Mouse (Mus musculus) heart, embryonic 16.5 days (tissue): Measurements from ENCODE around the gene Cetn4. TPM values are rescaled to one million over a fixed set of nuclear protein-coding genes. Genes with fewer than 3 reads are reported as not detected.

ENCODE experiments used
- ATAC-seq: fragments of 200-750 bp; cut with Nextera tagmentation; replicated peaks from 2 replicates; pipeline ENCODE4 v1.8.0; 2017; ENCODE audit warnings: moderate number of reproducible peaks; ENCODE audit not compliant: insufficient read depth, low FRiP score; ENCODE audit errors: extremely low read depth
- H3K27ac ChIP-seq: fragments of 300-500 bp; sonication (generic); 2 replicates; pipeline ENCODE4 v1.5.1; 2014; ENCODE audit warnings: mild to moderate bottlenecking, low read length, control low read depth, moderate library complexity
- H3K27me3 ChIP-seq: fragments of 300-500 bp; sonication (generic); 2 replicates; pipeline ENCODE4 v1.6.1; 2014; ENCODE audit warnings: low read length, mixed read lengths; ENCODE audit not compliant: control insufficient read depth, insufficient read depth
- H3K36me3 ChIP-seq: fragments of 300-500 bp; sonication (generic); 2 replicates; pipeline ENCODE4 v1.6.1; 2014; ENCODE audit not compliant: control insufficient read depth, insufficient read depth
- H3K4me1 ChIP-seq: fragments of 300-500 bp; sonication (generic); 2 replicates; pipeline ENCODE4 v1.6.1; 2014; ENCODE audit warnings: low read length, mixed read lengths; ENCODE audit not compliant: control insufficient read depth, insufficient read depth
- H3K4me2 ChIP-seq: fragments of 300-500 bp; sonication (generic); 2 replicates; pipeline ENCODE4 v1.6.1; 2014; ENCODE audit warnings: low read depth, mild to moderate bottlenecking, control low read depth, low read length
- H3K4me3 ChIP-seq: fragments of 300-500 bp; sonication (generic); 2 replicates; pipeline ENCODE4 v1.5.1; 2014; ENCODE audit warnings: mild to moderate bottlenecking, control low read depth, low read length
- H3K9ac ChIP-seq: fragments of 300-500 bp; sonication (generic); 2 replicates; pipeline ENCODE4 v1.6.1; 2014; ENCODE audit warnings: low read length, control low read depth
- H3K9me3 ChIP-seq: fragments of 300-500 bp; sonication (generic); replicated peaks from 2 replicates; pipeline ENCODE4 v1.6.1; 2016; ENCODE audit warnings: low read length; ENCODE audit not compliant: control insufficient read depth
- WGBS: fragments of 180-500 bp; shearing (Covaris S2); extraction: QIAGEN DNeasy Blood & Tissue Kit; methylation state at CpG from one replicate; pipeline ENCODE4 v1.1.7; 2014; 5-methylcytosine and 5-hydroxymethylcytosine counted together
- polyA plus RNA-seq: library from polyadenylated mRNA; unstranded; fragments of >200 nt; fragmentation: Nextera tagmentation; extraction: Ambion mirVana; gene quantifications from 2 replicates; pipeline ENCODE4 v1.2.1, GENCODE M21; 2015

Cetn4 gene
- polyA plus RNA-seq, 1 experiment from 2014 or later: 1.6 TPM

- no peaks in the 10 kb centered on the region for H3K9me3 ChIP-seq
- H3K27ac ChIP-seq: no peak overlapping the region
- no peaks in the 10 kb centered on the region for H3K27me3 ChIP-seq
- H3K4me2 ChIP-seq: no peak overlapping the region
- 78% methylated on average over 11 of the region's 11 CpGs for WGBS
- no peaks in the 10 kb centered on the region for H3K4me1 ChIP-seq
- ATAC-seq: no peak
- H3K9ac ChIP-seq: no peak overlapping the region
- H3K36me3 ChIP-seq: no peaks in the 10 kb centered on the region
- H3K4me3 ChIP-seq: no peak overlapping the region
Measured at GRCm38 (mm10) chr3:37268338-37268737, 44.2 kb downstream of the Cetn4 start.

- H3K27me3 ChIP-seq: no peaks in the 10 kb centered on the region
- no peak overlapping the region for H3K4me2 ChIP-seq
- no peak for ATAC-seq
- no peaks in the 10 kb centered on the region for H3K9me3 ChIP-seq
- WGBS: 44% methylated on average over 10 of the region's 10 CpGs
- no peak overlapping the region for H3K4me3 ChIP-seq
- H3K27ac ChIP-seq: no peak overlapping the region
- H3K36me3 ChIP-seq: no peaks in the 10 kb centered on the region
- no peak overlapping the region for H3K9ac ChIP-seq
- no peaks in the 10 kb centered on the region for H3K4me1 ChIP-seq
Measured at GRCm38 (mm10) chr3:37259331-37259999, 53.0 kb downstream of the Cetn4 start.

- ATAC-seq: no peak
- Histone ChIP-seq H3K9ac (no peak overlapping the region), H3K4me1 (no peaks in the 10 kb centered on the region), H3K4me3 (no peak overlapping the region), H3K36me3 (no peaks in the 10 kb centered on the region), H3K27ac (no peak overlapping the region), H3K4me2 (no peak overlapping the region), H3K27me3 (no peaks in the 10 kb centered on the region), H3K9me3 (no peaks in the 10 kb centered on the region)
- WGBS: 85% methylated on average over 15 of the region's 15 CpGs
Measured at GRCm38 (mm10) chr3:37257776-37258175, 54.7 kb downstream of the Cetn4 start.

Other genes starting within 250 kb of the Cetn4 start
- 0.22 and 0.36 TPM in 2 replicates for gene Adad1, start 249.2 kb downstream of the Cetn4 start, polyA plus RNA-seq
- gene Il2, start 186.7 kb downstream of the Cetn4 start, polyA plus RNA-seq: 0.22 and 0.45 TPM in 2 replicates
- gene Il21, start 80.1 kb downstream of the Cetn4 start, polyA plus RNA-seq: not detected in 2 replicates
- 4.7 and 5.3 TPM in 2 replicates for gene Bbs12, start 154 bp downstream of the Cetn4 start, polyA plus RNA-seq
- 1.1 and 1.2 TPM in 2 replicates for gene Fgf2, start 35.6 kb upstream of the Cetn4 start, polyA plus RNA-seq
- gene Spata5, start 107.2 kb upstream of the Cetn4 start, polyA plus RNA-seq: 20.8 and 22.5 TPM in 2 replicates
- 13.8 and 14.7 TPM in 2 replicates for gene Nudt6, start 107.5 kb upstream of the Cetn4 start, polyA plus RNA-seq